Mouse (Mus musculus) forebrain, embryonic 14.5 days (tissue): ENCODE data around the gene Tead3. TPM values are rescaled to one million over a fixed set of nuclear protein-coding genes. Genes with fewer than 3 reads are reported as not detected.
"Not testable (repeated sequence)": the region's sequence is repeated elsewhere in the genome, so short reads cannot be mapped to it uniquely, and the experiment has no call there.

Experiments used
- ATAC-seq: fragments of 200-750 bp; cut with Nextera tagmentation; 2 replicates; pipeline ENCODE4 v1.8.0; 2017; ENCODE audit warnings: mild to moderate bottlenecking, moderate library complexity
- DNase-seq: peaks from one replicate; pipeline ENCODE4 v3.0.0-alpha.2; 2015; ENCODE audit warnings: low spot score
- H3K27ac ChIP-seq: fragments of 300-500 bp; sonication (generic); 2 replicates; pipeline ENCODE4 v1.5.1; 2014; ENCODE audit warnings: low read depth, mild to moderate bottlenecking, control low read depth, low read length, moderate library complexity
- H3K27me3 ChIP-seq: fragments of 300-500 bp; sonication (generic); replicated peaks from 2 replicates; pipeline ENCODE4 v1.6.1; 2014; ENCODE audit warnings: low read length, control low read depth, mixed read lengths; ENCODE audit not compliant: control insufficient read depth, insufficient read depth
- H3K36me3 ChIP-seq: fragments of 300-500 bp; sonication (generic); 2 replicates; pipeline ENCODE4 v1.6.1; 2014; ENCODE audit warnings: low read length, control low read depth; ENCODE audit not compliant: control insufficient read depth, insufficient read depth
- H3K4me1 ChIP-seq: fragments of 300-500 bp; sonication (generic); 2 replicates; pipeline ENCODE4 v1.6.1; 2014; ENCODE audit warnings: antibody characterized with exemption, low read length, control low read depth; ENCODE audit not compliant: control insufficient read depth, insufficient read depth
- H3K4me2 ChIP-seq: fragments of 300-500 bp; sonication (generic); 2 replicates; pipeline ENCODE4 v1.6.1; 2014; ENCODE audit warnings: mild to moderate bottlenecking, control low read depth, low read length
- H3K4me3 ChIP-seq: fragments of 300-500 bp; sonication (generic); 2 replicates; pipeline ENCODE4 v1.5.1; 2014; ENCODE audit warnings: low read depth, low read length, control low read depth
- H3K9ac ChIP-seq: fragments of 300-500 bp; sonication (generic); 2 replicates; pipeline ENCODE4 v1.6.1; 2014; ENCODE audit warnings: mild to moderate bottlenecking, low read length, control low read depth, moderate library complexity
- H3K9me3 ChIP-seq: fragments of 300-500 bp; sonication (generic); replicated peaks from 2 replicates; pipeline ENCODE4 v1.6.1; 2016; ENCODE audit warnings: low read length, control low read depth, mixed read lengths; ENCODE audit not compliant: control insufficient read depth
- WGBS: fragments of 180-500 bp; shearing (Covaris S2); extraction: QIAGEN DNeasy Blood & Tissue Kit; methylation state at CpG from one replicate; pipeline ENCODE4 v1.1.7; 2014; 5-methylcytosine and 5-hydroxymethylcytosine counted together
- polyA plus RNA-seq: library from polyadenylated mRNA; unstranded; fragments of >200 nt; fragmentation: Nextera tagmentation; extraction: Ambion mirVana; gene quantifications from 2 replicates; pipeline ENCODE4 v1.2.1, GENCODE M21; 2014

Gene Tead3
- polyA plus RNA-seq, 1 experiment from 2014 or later: 1.8 TPM

GRCm38 (mm10) chr17:28341091-28341490 is 9.5 kb downstream of the Tead3 start:
- ATAC-seq: peak; percentile 84

GRCm38 (mm10) chr17:28340578-28340977 is 10.0 kb downstream of the Tead3 start:
- peak overlapping the region; percentile 49 for H3K9ac ChIP-seq
- H3K9me3 ChIP-seq: no peaks in the 10 kb centered on the region
- H3K4me3 ChIP-seq: no peak overlapping the region
- ATAC-seq: peak; percentile 33
- H3K4me2 ChIP-seq: peak overlapping the region; percentile 50
- H3K27ac ChIP-seq: 0 out of 2 replicates have a peak overlapping the region, but pooled peaks have one; percentile 14
- no peaks in the 10 kb centered on the region for H3K27me3 ChIP-seq
- 78% methylated on average over 7 of the region's 7 CpGs for WGBS
- DNase-seq: no peak
- H3K4me1 ChIP-seq: peaks cover 11% of the 10 kb centered on the region
- no peaks in the 10 kb centered on the region for H3K36me3 ChIP-seq

More at GRCm38 (mm10) chr17:28341091-28341490, 9.5 kb downstream of the Tead3 start:
- Histone ChIP-seq H3K4me1 (peaks cover 15% of the 10 kb centered on the region), H3K9ac (peak overlapping the region; percentile 49), H3K9me3 (no peaks in the 10 kb centered on the region), H3K4me3 (peak overlapping the region; percentile 14; the same call in 1 of the 2 replicates), H3K4me2 (peak overlapping the region; percentile 50), H3K36me3 (no peaks in the 10 kb centered on the region), H3K27me3 (no peaks in the 10 kb centered on the region), H3K27ac (0 out of 2 replicates have a peak overlapping the region, but pooled peaks have one; percentile 14)
- WGBS: 2% methylated on average over 26 of the region's 26 CpGs
- DNase-seq: peak; percentile 85

- 94% methylated on average over 7 of the region's 7 CpGs for WGBS
- Histone ChIP-seq H3K27me3 (no peaks in the 10 kb centered on the region), H3K36me3 (peaks cover 10% of the 10 kb centered on the region; the same call in 1 of the 2 replicates), H3K9me3 (no peaks in the 10 kb centered on the region), H3K4me2 (no peak overlapping the region), H3K27ac (no peak overlapping the region), H3K4me3 (no peak overlapping the region), H3K9ac (no peak overlapping the region), H3K4me1 (peaks cover 11% of the 10 kb centered on the region)
- DNase-seq: no peak
- no peak for ATAC-seq
These were observed 13.1 kb downstream of the Tead3 start for GRCm38 (mm10) chr17:28337547-28337946.

GRCm38 (mm10) chr17:28335267-28335666 is 15.3 kb downstream of the Tead3 start:
- no peak overlapping the region for H3K4me3 ChIP-seq
- H3K27ac ChIP-seq: no peak overlapping the region
- peaks cover 28% of the 10 kb centered on the region for H3K36me3 ChIP-seq
- ATAC-seq (no peak), DNase-seq (no peak)
- no peak overlapping the region for H3K4me2 ChIP-seq
- no peak overlapping the region for H3K9ac ChIP-seq
- no peaks in the 10 kb centered on the region for H3K9me3 ChIP-seq
- H3K4me1 ChIP-seq: no peaks in the 10 kb centered on the region
- 75% methylated on average over 10 of the region's 10 CpGs for WGBS
- no peaks in the 10 kb centered on the region for H3K27me3 ChIP-seq

- no peak for ATAC-seq
- 67% methylated on average over 31 of the region's 31 CpGs for WGBS
- Histone ChIP-seq H3K9ac (no peak overlapping the region), H3K4me3 (no peak overlapping the region), H3K27ac (no peak overlapping the region), H3K9me3 (no peaks in the 10 kb centered on the region), H3K4me1 (peaks cover 9% of the 10 kb centered on the region), H3K4me2 (no peak overlapping the region), H3K27me3 (no peaks in the 10 kb centered on the region), H3K36me3 (peaks cover 38% of the 10 kb centered on the region)
- DNase-seq: no peak
These were observed 17.6 kb downstream of the Tead3 start for GRCm38 (mm10) chr17:28332915-28333546.

GRCm38 (mm10) chr17:28332113-28332914 is 18.3 kb downstream of the Tead3 start:
- peaks cover 38% of the 10 kb centered on the region for H3K36me3 ChIP-seq
- 48% methylated on average over 12 of the region's 13 CpGs for WGBS

GRCm38 (mm10) chr17:28331241-28332112 is 19.1 kb downstream of the Tead3 start:
- DNase-seq (no peak), ATAC-seq (no peak)

More at GRCm38 (mm10) chr17:28332113-28332914, 18.3 kb downstream of the Tead3 start:
- Histone ChIP-seq H3K4me3 (no peak overlapping the region), H3K27me3 (no peaks in the 10 kb centered on the region), H3K9me3 (no peaks in the 10 kb centered on the region), H3K4me1 (peaks cover 14% of the 10 kb centered on the region), H3K27ac (no peak overlapping the region), H3K9ac (no peak overlapping the region), H3K4me2 (no peak overlapping the region)
- ATAC-seq: no peak
- no peak for DNase-seq

GRCm38 (mm10) chr17:28330590-28330989 is 20.0 kb downstream of the Tead3 start:
- H3K27ac ChIP-seq, H3K27me3 ChIP-seq, H3K4me2 ChIP-seq, H3K9ac ChIP-seq, DNase-seq, H3K4me3 ChIP-seq, ATAC-seq, H3K9me3 ChIP-seq: not testable (repeated sequence)
- H3K4me1 ChIP-seq: peaks cover 14% of the 10 kb centered on the region
- H3K36me3 ChIP-seq: peaks cover 38% of the 10 kb centered on the region
- 67% methylated on average over 6 of the region's 8 CpGs for WGBS

More at GRCm38 (mm10) chr17:28331241-28332112, 19.1 kb downstream of the Tead3 start:
- Histone ChIP-seq H3K4me1 (peaks cover 14% of the 10 kb centered on the region), H3K4me3 (no peak overlapping the region), H3K4me2 (no peak overlapping the region), H3K27me3 (no peaks in the 10 kb centered on the region), H3K36me3 (peaks cover 38% of the 10 kb centered on the region), H3K27ac (no peak overlapping the region), H3K9me3 (no peaks in the 10 kb centered on the region), H3K9ac (no peak overlapping the region)
- 38% methylated on average over 6 of the region's 7 CpGs for WGBS
